In the genomic region with DNA sequence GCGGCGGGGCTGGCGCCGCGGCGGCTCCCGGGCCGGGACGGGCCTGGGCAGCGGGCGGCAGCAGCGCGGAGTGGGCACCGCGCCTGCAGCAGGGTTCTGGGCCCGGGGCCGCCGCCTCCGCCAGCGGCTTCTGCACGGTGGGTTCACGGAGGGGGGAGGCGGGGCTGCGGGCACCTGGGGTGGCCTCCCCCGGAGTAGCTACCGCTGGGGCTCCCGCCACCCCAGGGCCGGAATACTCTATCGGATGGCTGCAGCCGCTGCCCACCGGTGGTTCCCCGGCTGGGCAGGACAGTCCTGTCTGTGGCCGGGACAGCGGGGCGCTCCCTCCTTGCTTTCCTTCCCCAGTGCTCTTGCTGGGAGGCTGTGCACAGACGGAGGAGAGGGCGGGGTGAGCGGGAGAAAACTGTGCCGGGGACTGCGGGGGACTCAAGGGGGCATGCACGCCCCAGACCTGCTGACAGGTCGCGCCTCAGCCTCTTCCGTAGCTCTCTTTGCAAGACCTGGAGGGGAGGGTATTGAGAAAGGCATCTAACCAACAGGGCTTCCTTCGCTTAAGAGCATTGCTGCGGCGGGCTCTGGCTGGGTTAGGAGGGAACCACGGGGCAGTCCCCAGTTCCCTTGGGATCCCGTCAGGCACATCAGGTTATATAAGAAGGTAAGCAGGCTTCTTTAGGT, we compare ENCODE assay signal across 8 mouse cellular contexts. TPM values are rescaled to one million over a fixed set of nuclear protein-coding genes. Genes with fewer than 3 reads are reported as not detected.
A peak's percentile ranks its signal among the peaks of the same experiment; 100 is the strongest.
DNase-seq lines count a peak whose midpoint lies in the region; ATAC-seq and TF ChIP-seq lines count a peak whose summit lies in the region.

No protein-coding gene starts in this region.

- peaks cover 30% of the 10 kb centered on the region for H3K4me1 ChIP-seq in embryonic facial prominence, embryonic 12.5 days
- peaks cover 54% of the 10 kb centered on the region for H3K4me1 ChIP-seq in limb, embryonic 15.5 days
- peaks cover 11% of the 10 kb centered on the region for H3K4me1 ChIP-seq in testis, adult 2 months (ENCODE audit: control insufficient read depth, insufficient read depth, low read length)

- no peak for TF ChIP-seq POLR2A in testis, adult 2 months (IDR thresholded peaks at IDR 0.05; ENCODE audit: control insufficient read depth, low read depth, low read length)

- peak; percentile 65 for DNase-seq in gastrocnemius, adult 2 months
- DNase-seq in gastrocnemius, adult 8-10 months (ENCODE audit: low spot score in 2 of 2) = no peak
- peak; percentile 68 for DNase-seq in adrenal gland, adult 2 months
- DNase-seq in heart, postnatal 14 days = peak; percentile 59 to 60

- peak overlapping the region; percentile 97 for H3K27ac ChIP-seq in gastrocnemius, adult 2 months
- peak overlapping the region; percentile 55; the same call in 1 of the 2 replicates for H3K27ac ChIP-seq in embryonic facial prominence, embryonic 12.5 days
- peak overlapping the region; percentile 95 for H3K27ac ChIP-seq in limb, embryonic 15.5 days
- H3K27ac ChIP-seq in testis, adult 2 months (ENCODE audit: control insufficient read depth, insufficient read depth, low read depth, low read length) = no peak overlapping the region

- H3K27me3 ChIP-seq in embryonic facial prominence, embryonic 12.5 days = peaks cover 23% of the 10 kb centered on the region; the same call in 1 of the 2 replicates
- H3K27me3 ChIP-seq in limb, embryonic 15.5 days = no peaks in the 10 kb centered on the region
- no peaks in the 10 kb centered on the region; the same call in 1 of the 2 replicates for H3K27me3 ChIP-seq in testis, adult 2 months (ENCODE audit: control insufficient read depth, insufficient read depth, low read length)

- H3K4me3 ChIP-seq in gastrocnemius, adult 2 months = peak overlapping the region; percentile 97
- peak overlapping the region; percentile 81 for H3K4me3 ChIP-seq in embryonic facial prominence, embryonic 12.5 days
- peak overlapping the region; percentile 83 for H3K4me3 ChIP-seq in limb, embryonic 15.5 days
- peak overlapping the region; percentile 82 for H3K4me3 ChIP-seq in testis, adult 2 months (ENCODE audit: control insufficient read depth, low read depth, low read length)

- no peak for TF ChIP-seq CTCF in gastrocnemius, adult 2 months (IDR thresholded peaks at IDR 0.05)
- no peak for TF ChIP-seq CTCF in testis, adult 2 months (IDR thresholded peaks at IDR 0.05; ENCODE audit: control insufficient read depth, insufficient read depth, insufficient replicate concordance, low read depth, low read length)

- H3K4me2 ChIP-seq in embryonic facial prominence, embryonic 12.5 days (replicated peaks) = peak overlapping the region; percentile 92
- H3K4me2 ChIP-seq in limb, embryonic 15.5 days = peak overlapping the region; percentile 84

- 0% methylated on average over 22 of the region's 49 CpGs for WGBS in embryonic facial prominence, embryonic 12.5 days
- WGBS in limb, embryonic 15.5 days = under 1% methylated on average over 48 of the region's 49 CpGs

- intact Hi-C loops in gastrocnemius, adult 2 months (cut with DNase I) = loop anchor here (2.0 to 5.0 kb wide), 2 partner anchors 27 to 43 kb away; no protein-coding TSS in a partner anchor
- intact Hi-C loops in heart, postnatal 14 days (cut with DNase I) = loop anchor here (2.0 kb wide), 2 partner anchors 41 to 67 kb away; no protein-coding TSS in a partner anchor

- peak overlapping the region; percentile 81 for H3K9ac ChIP-seq in embryonic facial prominence, embryonic 12.5 days
- H3K9ac ChIP-seq in limb, embryonic 15.5 days = peak overlapping the region; percentile 93

- peak; percentile 58 for ATAC-seq in embryonic facial prominence, embryonic 12.5 days (ENCODE audit: insufficient number of reproducible peaks, insufficient read depth, low FRiP score, low TSS enrichment)
- peak; percentile 61 for ATAC-seq in limb, embryonic 15.5 days (ENCODE audit: insufficient number of reproducible peaks, low FRiP score, low TSS enrichment, low read depth)
- ATAC-seq in monocyte, adult 5-6 weeks (replicated peaks; ENCODE audit: insufficient number of reproducible peaks, low FRiP score, low TSS enrichment, poor library complexity, severe bottlenecking) = 0 out of 2 replicates have a peak, but pooled peaks have one; percentile 4

- H3K36me3 ChIP-seq in embryonic facial prominence, embryonic 12.5 days = no peaks in the 10 kb centered on the region
- H3K36me3 ChIP-seq in limb, embryonic 15.5 days = 0 out of 2 replicates have a peak, but pooled peaks cover 2% of the 10 kb centered on the region
- H3K36me3 ChIP-seq in testis, adult 2 months (ENCODE audit: control insufficient read depth, insufficient read depth, low read length) = no peaks in the 10 kb centered on the region

- no peaks in the 10 kb centered on the region for H3K9me3 ChIP-seq in embryonic facial prominence, embryonic 12.5 days
- H3K9me3 ChIP-seq in limb, embryonic 15.5 days = no peaks in the 10 kb centered on the region

RNA-seq across cellular contexts. Expression of a gene that starts 0.8 kb away (rescaled TPM):
- 1 to 10 TPM; 3.9 to 8.8 TPM for total RNA-seq in gastrocnemius, adult 2 months (2021)
- total RNA-seq in gastrocnemius, adult 8-10 months (2022) = 1 to 10 TPM; 3.0 to 4.5 (median 3.8) TPM
- 10 to 100 TPM; 17.6 to 22.1 TPM for total RNA-seq in adrenal gland, adult 2 months (2021)
- polyA plus RNA-seq in adrenal gland, adult 2 months (2012; rRNA removed) = 16.3 and 16.9 TPM in 2 replicates
- 0.94 and 1.3 TPM in 2 replicates for polyA plus RNA-seq in embryonic facial prominence, embryonic 12.5 days (2016; fragmentation: Nextera tagmentation; extraction: Ambion mirVana)
- total RNA-seq in heart, postnatal 14 days (2021) = 10 to 100 TPM; 15.6 to 20.0 TPM
- 0.99 and 1.5 TPM in 2 replicates for polyA plus RNA-seq in limb, embryonic 15.5 days (2015; fragmentation: Nextera tagmentation; extraction: Ambion mirVana)
- 28.2 to 43.6 TPM (median 32.9 TPM) in 3 replicates for total RNA-seq in monocyte, adult 5-6 weeks (2017)
- polyA plus RNA-seq in testis, adult 2 months (2012; rRNA removed) = 0.81 and 0.91 TPM in 2 replicates

Comparison
In these comparisons a context has a peak if more than half of its experiments do, and no peak if none do; other contexts are left out.
1. DNase-seq: peak in gastrocnemius, adult 2 months (single experiment), adrenal gland, adult 2 months (single experiment) and heart, postnatal 14 days (2 of 2); none in gastrocnemius, adult 8-10 months (0 of 2).
2. ATAC-seq: peak in every context shown above with its lines; median percentile 61 in limb, embryonic 15.5 days; 58 in embryonic facial prominence, embryonic 12.5 days; 4 in monocyte, adult 5-6 weeks.
3. Peak in every context shown above with its lines, with median percentiles within 50 percentile points of each other: H3K4me3 ChIP-seq.